Mouse (Mus musculus) midbrain, embryonic 12.5 days (tissue): ENCODE measurements around the gene Tctn3. TPM values are rescaled to one million over a fixed set of nuclear protein-coding genes. Genes with fewer than 3 reads are reported as not detected.
A peak's percentile ranks its signal among the peaks of the same experiment; 100 is the strongest.

Experiments
- ATAC-seq: fragments of 200-750 bp; cut with Nextera tagmentation; 2 replicates; pipeline ENCODE4 v1.8.0; 2017; ENCODE audit warnings: low read depth, moderate TSS enrichment, moderate library complexity; ENCODE audit not compliant: low FRiP score
- H3K27ac ChIP-seq: fragments of 300-500 bp; sonication (generic); replicated peaks from 2 replicates; pipeline ENCODE4 v1.5.1; 2016; ENCODE audit warnings: mild to moderate bottlenecking
- H3K27me3 ChIP-seq: fragments of 300-500 bp; sonication (generic); 2 replicates; pipeline ENCODE4 v1.6.1; 2016; ENCODE audit warnings: mild to moderate bottlenecking
- H3K36me3 ChIP-seq: fragments of 300-500 bp; sonication (generic); 2 replicates; pipeline ENCODE4 v1.6.1; 2016
- H3K4me1 ChIP-seq: fragments of 300-500 bp; sonication (generic); 2 replicates; pipeline ENCODE4 v1.6.1; 2016
- H3K4me2 ChIP-seq: fragments of 300-500 bp; sonication (generic); replicated peaks from 2 replicates; pipeline ENCODE4 v1.6.1; 2016; ENCODE audit warnings: mild to moderate bottlenecking, moderate library complexity
- H3K4me3 ChIP-seq: fragments of 300-500 bp; sonication (generic); 2 replicates; pipeline ENCODE4 v1.5.1; 2016; ENCODE audit warnings: mild to moderate bottlenecking
- H3K9ac ChIP-seq: fragments of 300-500 bp; sonication (generic); replicated peaks from 2 replicates; pipeline ENCODE4 v1.6.1; 2016; ENCODE audit warnings: mild to moderate bottlenecking, moderate library complexity
- H3K9me3 ChIP-seq: fragments of 300-500 bp; sonication (generic); 2 replicates; pipeline ENCODE4 v1.6.1; 2016; ENCODE audit warnings: mild to moderate bottlenecking
- WGBS: fragments of 180-500 bp; shearing (Covaris S2); methylation state at CpG from one replicate; pipeline ENCODE4 v1.1.7; 2016; 5-methylcytosine and 5-hydroxymethylcytosine counted together
- polyA plus RNA-seq: library from polyadenylated mRNA; unstranded; fragments of >200 nt; fragmentation: Nextera tagmentation; extraction: Ambion mirVana; gene quantifications from 2 replicates; pipeline ENCODE4 v1.2.1, GENCODE M21; 2016

Tctn3 gene
- polyA plus RNA-seq, result 14.4 and 14.7 TPM in 2 replicates

DNA sequence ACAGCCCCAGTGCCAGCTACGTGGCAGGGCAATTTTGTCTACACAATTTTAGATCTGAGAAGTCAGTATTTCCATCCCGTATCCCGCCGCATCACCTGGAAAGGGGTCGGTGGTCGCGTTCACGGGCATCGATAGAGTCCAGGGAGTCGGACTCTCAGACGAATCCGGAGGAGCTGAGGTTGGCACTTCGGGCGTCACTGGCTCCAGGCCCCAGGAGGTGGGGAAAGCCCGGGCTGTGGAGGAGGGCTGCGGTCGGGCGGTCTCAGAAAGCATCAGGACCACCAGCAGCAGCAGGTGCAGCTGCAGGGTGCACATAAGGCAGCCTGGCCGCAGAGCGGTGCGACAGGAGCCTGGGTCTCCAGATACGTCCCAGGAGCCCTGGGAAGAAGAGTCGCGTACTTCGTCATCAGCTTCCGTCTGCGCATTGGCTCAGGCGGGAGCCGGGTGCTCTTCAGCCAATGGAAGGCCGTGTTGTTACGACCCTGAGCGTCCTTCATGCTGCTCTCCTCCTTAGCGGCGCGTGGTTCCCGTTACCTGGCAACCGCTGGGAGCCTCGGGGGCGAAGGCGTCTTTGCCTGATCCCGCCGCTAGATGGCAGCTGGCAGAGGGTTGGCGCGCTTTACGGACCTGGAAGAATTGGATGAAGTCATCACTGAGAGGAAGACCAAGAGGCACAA is at the start of gene Tctn3, which contains the start of gene Entpd1:
TSS of gene Tctn3 (minus strand) at position 404 of the 677 bp plus-strand sequence.
TSS of gene Entpd1 (plus strand) at position 537 of the 677 bp plus-strand sequence.
- Histone ChIP-seq H3K4me1 (peaks cover 9% of the 10 kb centered on the region), H3K27me3 (no peaks in the 10 kb centered on the region), H3K4me2 (peak within 1 kb of the TSS; percentile 82), H3K27ac (no peak within 1 kb of the TSS), H3K9me3 (no peaks in the 10 kb centered on the region), H3K4me3 (peak within 1 kb of the TSS; percentile 77), H3K36me3 (peaks cover 26% of the 10 kb centered on the region), H3K9ac (peak within 1 kb of the TSS; percentile 64)
- WGBS, result under 1% methylated on average over 45 of the region's 45 CpGs
- ATAC-seq, result peak; percentile 100

- Histone ChIP-seq H3K4me1 (peaks cover 10% of the 10 kb centered on the region; the same call in 1 of the 2 replicates), H3K4me2 (peak overlapping the region; percentile 61), H3K4me3 (peak overlapping the region; percentile 37), H3K27me3 (no peaks in the 10 kb centered on the region), H3K9me3 (no peaks in the 10 kb centered on the region), H3K27ac (peak overlapping the region; percentile 78; the same call in 1 of the 2 replicates), H3K9ac (peak overlapping the region; percentile 49; the same call in 1 of the 2 replicates), H3K36me3 (no peaks in the 10 kb centered on the region)
- WGBS, result 88% methylated on average over 2 of the region's 2 CpGs
- no peak for ATAC-seq
Measured at GRCm38 (mm10) chr19:40661108-40661507, 49.1 kb upstream of the Tctn3 start.

GRCm38 (mm10) chr19:40660510-40660909 is 48.5 kb upstream of the Tctn3 start:
- H3K4me3 ChIP-seq, result peak overlapping the region; percentile 37
- 11% methylated on average over 9 of the region's 9 CpGs for WGBS
- H3K9me3 ChIP-seq, result no peaks in the 10 kb centered on the region
- peak; percentile 24; the same call in 1 of the 2 replicates for ATAC-seq
- H3K27ac ChIP-seq, result peak overlapping the region; percentile 78
- H3K36me3 ChIP-seq, result no peaks in the 10 kb centered on the region
- peak overlapping the region; percentile 61 for H3K4me2 ChIP-seq
- peak overlapping the region; percentile 49 for H3K9ac ChIP-seq
- H3K4me1 ChIP-seq, result peaks cover 10% of the 10 kb centered on the region; the same call in 1 of the 2 replicates
- no peaks in the 10 kb centered on the region for H3K27me3 ChIP-seq

- peak; percentile 89 for ATAC-seq
- peak overlapping the region; percentile 78 for H3K27ac ChIP-seq
- no peaks in the 10 kb centered on the region for H3K27me3 ChIP-seq
- H3K9ac ChIP-seq, result peak overlapping the region; percentile 49
- under 1% methylated on average over 16 of the region's 16 CpGs for WGBS
- peak overlapping the region; percentile 61 for H3K4me2 ChIP-seq
- H3K4me1 ChIP-seq, result peaks cover 10% of the 10 kb centered on the region; the same call in 1 of the 2 replicates
- no peaks in the 10 kb centered on the region for H3K9me3 ChIP-seq
- peak overlapping the region; percentile 37 for H3K4me3 ChIP-seq
- H3K36me3 ChIP-seq, result no peaks in the 10 kb centered on the region
Measured at GRCm38 (mm10) chr19:40659651-40660478, 47.8 kb upstream of the Tctn3 start.

DNA sequence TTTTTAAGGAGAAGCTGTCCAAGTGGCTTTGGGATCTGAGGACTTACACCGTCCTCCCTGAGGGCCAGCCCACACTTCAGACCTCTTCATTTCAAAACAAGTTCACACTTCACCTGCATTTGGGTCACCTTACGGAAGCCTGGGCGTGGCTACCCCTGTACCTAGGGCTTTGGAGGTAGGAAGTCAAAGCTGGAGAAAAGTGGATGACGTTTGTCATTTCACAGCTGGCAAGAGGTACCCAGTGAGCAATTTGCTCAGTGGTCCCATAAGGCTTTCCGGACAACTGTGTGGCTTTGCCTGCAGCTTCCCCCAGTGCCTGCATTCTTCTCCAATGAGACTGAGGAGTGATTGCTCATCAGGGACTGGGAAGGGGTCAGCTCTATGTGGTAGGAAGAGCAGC is 46.9 kb upstream of the Tctn3 start:
- peaks cover 10% of the 10 kb centered on the region; the same call in 1 of the 2 replicates for H3K4me1 ChIP-seq
- no peak for ATAC-seq
- no peak overlapping the region for H3K27ac ChIP-seq
- no peak overlapping the region for H3K9ac ChIP-seq
- no peaks in the 10 kb centered on the region for H3K36me3 ChIP-seq
- no peak overlapping the region for H3K4me2 ChIP-seq
- H3K4me3 ChIP-seq, result no peak overlapping the region
- 47% methylated on average over 5 of the region's 5 CpGs for whole genome bisulfite sequencing
- no peaks in the 10 kb centered on the region for H3K27me3 ChIP-seq
- no peaks in the 10 kb centered on the region for H3K9me3 ChIP-seq

DNA sequence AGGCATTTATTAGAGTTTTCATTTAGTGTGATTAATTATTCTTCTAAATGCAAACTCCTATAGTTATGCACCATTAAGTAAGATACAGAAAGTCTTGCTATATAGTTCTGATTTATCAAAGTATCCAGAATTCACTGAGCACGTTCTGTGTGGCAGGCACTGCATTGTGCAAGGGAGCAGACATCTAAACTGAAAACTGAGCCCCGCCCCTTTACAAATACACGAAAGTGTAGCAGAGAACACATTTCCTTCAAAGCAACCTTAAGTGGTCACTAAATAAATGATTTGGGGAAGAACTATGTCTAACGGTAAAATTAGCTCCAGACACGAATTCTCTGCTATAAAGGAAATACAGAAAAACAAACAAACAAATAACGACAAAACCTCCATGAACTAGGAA is 46.2 kb upstream of the Tctn3 start:
- Histone ChIP-seq H3K9me3 (no peaks in the 10 kb centered on the region), H3K4me2 (no peak overlapping the region), H3K36me3 (no peaks in the 10 kb centered on the region), H3K4me1 (peaks cover 10% of the 10 kb centered on the region; the same call in 1 of the 2 replicates), H3K9ac (no peak overlapping the region), H3K27ac (no peak overlapping the region), H3K4me3 (no peak overlapping the region), H3K27me3 (no peaks in the 10 kb centered on the region)
- no peak for ATAC-seq
- 83% methylated on average over 6 of the region's 6 CpGs for WGBS

DNA sequence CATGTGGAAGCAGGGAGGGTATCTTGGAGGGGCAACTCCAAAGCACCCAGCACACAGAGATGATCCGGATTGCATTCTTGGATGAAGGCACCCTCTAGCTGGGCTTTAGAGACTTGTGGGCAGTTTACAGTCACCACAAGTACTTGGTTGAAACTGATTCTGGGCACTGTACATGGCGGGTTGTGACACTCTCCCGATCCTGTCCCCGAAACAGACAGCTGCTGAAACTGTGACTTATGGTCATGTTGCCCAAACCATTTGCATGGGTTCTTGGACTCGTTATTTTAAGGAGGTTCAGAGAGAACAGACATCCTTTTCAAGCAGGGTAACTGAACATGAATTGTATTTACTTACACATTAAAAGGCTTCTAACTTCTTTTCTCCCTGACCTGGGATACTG is 44.2 kb upstream of the Tctn3 start:
- Histone ChIP-seq H3K4me2 (no peak overlapping the region), H3K36me3 (no peaks in the 10 kb centered on the region), H3K27me3 (no peaks in the 10 kb centered on the region), H3K4me3 (no peak overlapping the region), H3K9me3 (no peaks in the 10 kb centered on the region), H3K9ac (no peak overlapping the region), H3K27ac (no peak overlapping the region), H3K4me1 (peaks cover 10% of the 10 kb centered on the region; the same call in 1 of the 2 replicates)
- ATAC-seq, result no peak
- WGBS, result 88% methylated on average over 5 of the region's 5 CpGs

DNA sequence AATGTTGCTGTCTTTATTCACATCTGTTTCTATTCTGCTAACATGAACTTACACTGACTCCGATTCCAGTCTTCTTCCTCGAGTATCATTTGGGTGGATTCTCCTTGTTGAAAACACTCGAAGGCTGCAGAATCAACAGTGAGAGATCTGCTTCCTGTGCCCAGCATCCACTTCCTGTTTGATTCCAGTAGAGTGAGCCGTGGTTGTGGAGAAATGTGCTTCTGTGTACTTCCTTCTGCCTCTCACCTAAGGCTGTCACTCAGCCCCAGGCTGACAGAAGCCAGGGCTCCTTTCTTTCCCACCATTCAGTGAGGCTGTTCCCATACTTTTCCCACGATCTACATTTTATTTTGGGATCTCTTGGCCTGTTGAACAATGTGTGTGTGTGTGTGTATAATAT is 38.1 kb upstream of the Tctn3 start:
- H3K4me2 ChIP-seq, result no peak overlapping the region
- H3K4me3 ChIP-seq, result no peak overlapping the region
- no peak overlapping the region for H3K27ac ChIP-seq
- WGBS, result 92% methylated on average over 5 of the region's 5 CpGs
- no peak for ATAC-seq
- H3K9me3 ChIP-seq, result no peaks in the 10 kb centered on the region
- H3K4me1 ChIP-seq, result no peaks in the 10 kb centered on the region
- H3K36me3 ChIP-seq, result no peaks in the 10 kb centered on the region
- H3K9ac ChIP-seq, result no peak overlapping the region
- no peaks in the 10 kb centered on the region for H3K27me3 ChIP-seq

DNA sequence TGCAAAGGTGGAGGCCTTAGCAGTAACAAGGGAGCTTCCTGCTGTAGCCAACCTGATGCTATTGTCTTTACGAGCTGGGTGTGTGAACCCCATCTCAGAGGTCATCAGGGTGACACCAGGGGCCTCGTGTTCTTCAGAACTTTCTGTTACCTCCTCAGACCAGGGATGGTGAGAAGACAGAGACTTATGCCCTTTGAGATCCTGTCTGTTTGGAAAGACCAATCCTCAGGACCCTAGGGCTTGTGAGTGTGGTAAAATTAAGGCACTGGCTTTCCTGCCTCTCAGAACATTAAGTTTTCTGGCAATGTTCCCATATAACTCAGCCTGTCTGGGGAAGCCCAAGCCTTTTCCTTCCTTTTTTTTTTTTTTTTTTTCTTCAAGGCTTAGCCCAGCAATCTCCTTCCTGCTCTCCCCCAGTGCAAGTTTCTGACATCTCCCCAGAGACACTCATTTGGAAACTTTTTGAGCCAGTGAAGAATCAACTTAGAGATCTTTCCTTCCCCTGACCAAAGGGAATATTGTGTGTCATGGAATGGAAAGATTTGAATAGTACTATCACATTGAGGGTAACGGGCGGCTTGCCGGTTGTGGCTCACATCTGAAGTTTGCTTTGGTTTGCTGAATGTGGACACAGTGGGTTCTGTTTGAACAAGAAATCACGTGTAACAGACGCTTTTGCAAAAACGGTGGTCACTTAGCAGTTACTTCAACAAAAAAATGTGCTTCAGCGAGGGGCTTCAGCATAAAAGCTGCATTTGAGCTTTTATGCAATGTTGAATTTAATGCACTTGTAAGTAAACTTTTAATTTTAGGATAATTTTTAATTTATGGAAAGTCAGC is 35.5 kb upstream of the Tctn3 start:
- Histone ChIP-seq H3K27me3 (no peaks in the 10 kb centered on the region), H3K27ac (no peak overlapping the region), H3K9ac (no peak overlapping the region), H3K4me2 (no peak overlapping the region), H3K36me3 (no peaks in the 10 kb centered on the region), H3K4me1 (no peaks in the 10 kb centered on the region), H3K4me3 (no peak overlapping the region), H3K9me3 (no peaks in the 10 kb centered on the region)
- no peak for ATAC-seq
- 69% methylated on average over 9 of the region's 9 CpGs for WGBS

DNA sequence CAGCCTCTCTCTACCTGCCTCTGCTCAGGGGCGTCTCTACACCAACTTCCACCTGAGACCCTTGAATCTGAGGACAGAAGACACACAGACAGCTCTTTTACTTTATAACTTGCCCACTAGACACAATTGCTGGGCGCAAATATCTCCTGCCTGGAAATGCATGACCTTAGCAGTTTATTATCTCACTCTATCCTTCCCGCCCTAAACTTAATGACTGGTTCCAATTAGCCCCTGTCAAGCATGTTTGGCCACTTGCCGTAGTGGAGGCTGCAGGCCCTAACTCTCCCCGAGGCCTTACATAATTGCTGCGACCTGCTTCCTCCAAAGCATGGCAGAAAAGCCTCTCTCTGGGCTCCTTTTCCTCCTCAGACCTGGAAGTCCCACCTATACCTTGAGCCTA is 34.3 kb upstream of the Tctn3 start:
- H3K4me3 ChIP-seq, result no peak overlapping the region
- no peaks in the 10 kb centered on the region for H3K9me3 ChIP-seq
- no peak overlapping the region for H3K9ac ChIP-seq
- no peaks in the 10 kb centered on the region for H3K27me3 ChIP-seq
- 72% methylated on average over 6 of the region's 6 CpGs for WGBS
- no peak overlapping the region for H3K27ac ChIP-seq
- H3K4me2 ChIP-seq, result no peak overlapping the region
- H3K4me1 ChIP-seq, result no peaks in the 10 kb centered on the region
- no peaks in the 10 kb centered on the region for H3K36me3 ChIP-seq
- ATAC-seq, result no peak

GRCm38 (mm10) chr19:40643846-40644245 is 31.8 kb upstream of the Tctn3 start:
- no peak overlapping the region for H3K9ac ChIP-seq
- H3K4me2 ChIP-seq, result no peak overlapping the region
- no peak for ATAC-seq
- H3K27me3 ChIP-seq, result no peaks in the 10 kb centered on the region
- 92% methylated on average over 1 of the region's 1 CpGs for WGBS
- H3K27ac ChIP-seq, result no peak overlapping the region
- no peaks in the 10 kb centered on the region for H3K4me1 ChIP-seq
- no peak overlapping the region for H3K4me3 ChIP-seq
- no peaks in the 10 kb centered on the region for H3K36me3 ChIP-seq
- no peaks in the 10 kb centered on the region for H3K9me3 ChIP-seq
